Mouse (Mus musculus): ENCODE measurements at regions not wholly inside any gene's neighbourhood (a gene's known extent, or its start where the extent isn't known, plus 50 kb on each side); places are given as distances from the start of the nearest gene placed in this dataset.

DNA sequence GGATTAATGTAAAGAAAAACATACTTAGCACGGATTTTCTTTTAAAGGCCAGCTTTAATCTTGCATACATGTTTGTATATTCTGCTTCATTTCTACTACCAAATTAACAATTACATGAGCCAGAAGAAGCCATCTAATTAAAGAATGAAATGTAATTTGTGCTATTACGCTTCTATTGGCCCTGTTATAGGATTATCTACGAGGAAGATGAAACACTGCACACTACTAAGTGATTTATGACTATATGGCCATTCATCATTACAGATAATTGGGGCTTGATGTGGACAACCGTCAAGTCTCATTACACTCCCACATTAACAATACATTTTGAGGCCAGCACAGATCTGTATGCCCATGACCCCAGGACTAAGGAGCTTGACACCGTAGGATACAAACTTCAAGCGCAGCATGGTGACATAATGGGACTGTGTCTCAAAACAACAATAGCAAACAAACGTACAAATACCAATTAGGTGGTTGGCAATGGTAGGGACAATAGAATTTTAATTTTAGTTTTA is 129.7 kb upstream of the Syt1 start:
- DNase-seq, result no peak

GRCm38 (mm10) chr10:109136763-109137732 is 126.3 kb upstream of the Syt1 start:
- DNase-seq, result no peak

DNA sequence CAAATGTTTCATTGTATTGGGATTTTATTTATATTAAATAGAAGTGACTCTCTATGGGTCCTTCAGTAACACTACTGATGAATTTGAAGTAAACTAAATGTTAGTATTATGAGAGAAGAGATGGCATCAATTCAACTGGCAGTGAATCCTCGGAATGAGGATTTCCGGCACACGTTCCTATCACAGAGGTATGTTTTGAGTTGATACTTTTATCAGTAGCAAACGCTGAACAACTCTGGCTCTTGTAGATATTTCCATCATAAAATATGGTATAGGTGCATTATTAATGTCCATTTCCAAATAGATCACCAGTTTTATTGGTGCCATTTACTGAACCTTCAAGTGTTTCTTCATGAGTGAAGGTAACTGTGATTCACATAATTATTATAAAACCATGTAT is 123.7 kb upstream of the Syt1 start:
- DNase-seq, result no peak

DNA sequence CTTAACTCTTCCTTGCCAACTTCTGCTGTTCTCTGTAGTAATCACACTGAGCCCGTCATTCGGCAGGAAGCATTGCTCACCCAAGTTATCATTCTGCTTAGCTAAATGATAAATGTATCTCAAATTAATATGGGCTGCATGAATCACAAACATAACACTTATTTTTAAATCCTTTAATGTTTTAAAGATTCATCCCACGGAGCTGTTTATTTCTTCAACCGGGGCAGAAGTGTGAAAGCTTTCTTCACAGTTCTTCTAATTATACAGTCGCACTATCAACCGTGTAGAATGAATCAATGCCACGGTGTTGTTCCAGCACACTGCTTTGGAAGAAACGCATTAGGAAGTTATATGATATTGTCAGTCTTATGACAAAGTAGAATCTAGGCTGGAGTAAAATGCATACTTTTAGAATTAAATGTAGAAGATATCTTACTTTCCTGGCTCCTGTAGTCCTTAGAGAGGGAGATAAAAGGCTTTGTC is 121.3 kb upstream of the Syt1 start:
- no peak for DNase-seq

- no peak for DNase-seq
These were observed 118.8 kb upstream of the Syt1 start for GRCm38 (mm10) chr10:109129552-109130110.

GRCm38 (mm10) chr10:109129068-109129467 is 118.3 kb upstream of the Syt1 start:
- DNase-seq, result no peak

- DNase-seq, result no peak
These were observed 115.9 kb upstream of the Syt1 start for GRCm38 (mm10) chr10:109126699-109127098.

DNA sequence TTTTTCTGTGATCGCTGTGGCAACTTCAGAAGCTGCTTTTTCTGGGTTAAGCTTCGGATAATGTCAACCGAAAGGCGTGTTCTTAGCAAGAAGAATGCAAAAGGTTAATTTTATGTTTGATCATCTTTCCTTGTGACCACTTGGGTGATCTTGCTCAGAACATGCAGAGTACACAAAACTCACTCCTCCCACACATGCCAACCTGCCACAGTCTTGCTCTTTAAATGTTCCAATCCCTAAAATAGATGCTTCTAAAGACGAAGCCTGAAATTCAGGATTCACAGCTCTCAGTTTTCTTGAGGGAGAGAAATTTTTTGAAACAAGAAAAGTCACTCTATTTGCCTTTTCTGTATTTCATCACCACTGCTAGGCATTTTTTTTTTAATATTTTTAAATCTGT is 106.4 kb upstream of the Syt1 start:
- peak; percentile 67 for DNase-seq

- no peak for DNase-seq
These were observed 104.3 kb upstream of the Syt1 start for GRCm38 (mm10) chr10:109115013-109115627.

DNA sequence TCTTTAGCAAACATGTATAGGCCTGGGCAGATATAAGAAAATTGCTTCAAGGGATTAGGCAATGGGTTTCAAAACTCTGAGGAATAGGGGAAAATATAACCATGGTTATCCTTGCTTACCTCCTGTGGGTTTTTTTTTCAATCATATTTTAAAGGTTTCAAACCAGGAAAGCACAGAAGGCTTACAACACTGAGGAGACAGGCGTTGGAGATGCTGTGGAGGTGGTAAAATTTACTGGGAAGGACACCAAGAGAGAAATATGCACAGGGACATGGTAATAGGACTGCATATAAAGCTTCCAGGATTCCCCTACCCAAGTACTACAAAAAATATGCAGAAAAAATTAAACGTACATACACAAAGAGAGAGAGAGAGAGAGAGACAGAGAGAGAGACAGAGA is 95.0 kb upstream of the Syt1 start:
- no peak for DNase-seq

- no peak for DNase-seq
These were observed 81.4 kb upstream of the Syt1 start for GRCm38 (mm10) chr10:109092219-109092618.

DNA sequence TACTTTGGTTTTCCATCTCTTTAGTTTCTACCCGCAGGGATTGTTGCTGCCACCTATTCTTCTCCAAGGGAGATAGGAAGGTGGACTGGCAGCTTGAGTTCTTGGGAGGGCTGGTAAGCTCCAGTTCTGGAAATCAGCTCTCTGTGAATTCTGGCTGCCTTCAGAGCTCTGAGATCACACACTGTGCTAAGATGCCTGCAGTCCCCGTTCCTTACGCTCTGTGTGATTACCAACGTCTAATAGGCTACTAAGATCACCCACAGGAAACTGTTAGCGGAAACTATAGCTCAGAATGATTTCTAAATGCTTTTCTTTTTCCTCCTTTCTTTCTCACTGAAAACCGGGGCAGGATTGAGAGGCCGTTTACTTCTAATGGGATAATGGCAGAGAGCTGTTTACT is 69.0 kb upstream of the Syt1 start:
- no peak for DNase-seq

GRCm38 (mm10) chr10:109074218-109074617 is 63.4 kb upstream of the Syt1 start:
- no peak for DNase-seq
